Mouse (Mus musculus) c-Kit-positive CD71-positive TER-119-negative erythroid progenitor cells, embryonic 14.5 days (primary cell): ENCODE data around the gene Fbxl19.
"Not testable (repeated sequence)": the region's sequence is repeated elsewhere in the genome, so short reads cannot be mapped to it uniquely, and the experiment has no call there.

Experiments
- DNase-seq: peaks from one replicate; pipeline ENCODE4 v3.0.0-alpha.2; 2013; ENCODE audit warnings: low read depth

The Fbxl19 gene

DNA sequence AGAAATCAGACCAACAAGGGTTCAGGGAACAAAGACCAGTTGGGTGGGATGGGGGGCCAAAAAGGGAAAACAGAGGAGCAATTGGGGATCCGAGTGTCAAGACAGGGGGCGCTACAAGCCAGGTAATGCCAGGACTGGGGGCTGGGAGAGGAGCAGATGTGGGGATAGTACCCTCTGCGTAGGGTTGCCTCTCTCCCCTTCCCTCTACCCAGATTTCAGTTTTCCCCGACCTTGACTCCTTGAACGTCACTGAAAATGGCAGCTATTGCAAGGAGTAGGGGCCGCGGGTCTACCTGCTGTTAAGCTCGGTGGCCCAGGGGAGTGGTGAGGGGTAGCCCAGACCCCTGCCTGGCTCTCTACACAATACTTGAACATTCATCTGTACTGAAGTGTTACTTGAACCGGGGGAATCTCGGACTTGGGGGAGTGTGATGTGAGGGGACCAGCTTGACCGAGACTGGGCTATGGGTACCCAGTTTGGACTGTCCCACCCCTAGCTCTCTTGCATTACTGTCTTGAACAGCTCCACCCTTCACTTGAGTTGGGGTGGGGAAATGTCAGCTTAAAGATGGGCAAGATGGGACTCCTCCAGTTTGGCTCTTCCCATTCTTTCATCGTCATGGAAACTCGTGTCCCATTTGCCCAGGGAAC, 24.1 kb downstream of the Fbxl19 start:
- no peak for DNase-seq

DNA sequence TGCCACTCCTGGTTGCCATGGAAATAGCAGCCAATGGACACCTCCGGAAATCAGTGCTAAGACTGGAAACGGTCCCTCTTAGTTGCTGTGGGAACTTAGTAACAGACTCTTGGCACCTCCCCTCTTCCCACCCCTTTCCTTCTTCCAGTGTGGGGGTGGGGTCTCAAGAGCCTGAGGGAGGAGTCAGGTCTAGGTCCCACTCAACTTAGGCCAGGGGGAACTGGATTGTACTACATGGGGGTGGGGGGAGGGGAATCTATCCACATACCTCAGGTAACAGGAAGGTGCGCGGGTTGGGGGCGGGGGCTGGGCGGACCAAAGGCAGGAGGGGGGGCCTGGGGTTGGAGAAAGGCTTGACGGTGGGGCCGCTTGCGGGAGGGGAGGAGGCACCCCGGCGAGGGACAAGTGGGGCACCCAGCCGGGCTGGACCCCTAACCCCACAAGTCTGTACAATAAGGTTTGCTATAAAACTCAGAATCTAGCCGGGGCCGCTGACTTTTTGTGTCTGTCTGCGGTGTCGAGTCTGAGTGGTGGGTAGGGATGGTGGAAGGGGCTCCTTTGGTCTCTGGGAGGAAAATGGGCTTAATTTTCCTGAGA, 24.8 kb downstream of the Fbxl19 start:
- peak; percentile 55 for DNase-seq

DNA sequence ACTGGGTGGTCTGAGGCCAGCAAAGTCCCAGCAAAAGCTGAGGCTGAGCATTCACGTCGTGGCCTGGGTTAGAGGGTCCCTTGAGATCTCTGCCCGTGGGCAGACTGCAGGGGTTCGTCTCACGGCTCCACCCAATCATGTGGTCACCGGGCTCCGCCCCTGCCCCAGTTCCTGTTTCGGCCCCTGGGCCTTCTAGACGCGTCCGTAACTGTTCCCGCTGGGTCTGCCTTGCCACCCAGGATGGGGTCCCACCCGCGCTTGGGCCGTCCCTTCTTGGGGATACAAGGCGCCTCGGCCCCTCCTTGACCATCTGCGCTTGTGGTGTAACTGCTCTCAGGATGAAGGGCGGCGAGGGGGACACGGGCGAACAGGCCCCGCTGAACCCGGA, 25.3 kb downstream of the Fbxl19 start, which contains the start of gene Orai3:
TSS of gene Orai3 (plus strand) at position 165 of the 388 bp plus-strand sequence.
- no peak for DNase-seq

DNA sequence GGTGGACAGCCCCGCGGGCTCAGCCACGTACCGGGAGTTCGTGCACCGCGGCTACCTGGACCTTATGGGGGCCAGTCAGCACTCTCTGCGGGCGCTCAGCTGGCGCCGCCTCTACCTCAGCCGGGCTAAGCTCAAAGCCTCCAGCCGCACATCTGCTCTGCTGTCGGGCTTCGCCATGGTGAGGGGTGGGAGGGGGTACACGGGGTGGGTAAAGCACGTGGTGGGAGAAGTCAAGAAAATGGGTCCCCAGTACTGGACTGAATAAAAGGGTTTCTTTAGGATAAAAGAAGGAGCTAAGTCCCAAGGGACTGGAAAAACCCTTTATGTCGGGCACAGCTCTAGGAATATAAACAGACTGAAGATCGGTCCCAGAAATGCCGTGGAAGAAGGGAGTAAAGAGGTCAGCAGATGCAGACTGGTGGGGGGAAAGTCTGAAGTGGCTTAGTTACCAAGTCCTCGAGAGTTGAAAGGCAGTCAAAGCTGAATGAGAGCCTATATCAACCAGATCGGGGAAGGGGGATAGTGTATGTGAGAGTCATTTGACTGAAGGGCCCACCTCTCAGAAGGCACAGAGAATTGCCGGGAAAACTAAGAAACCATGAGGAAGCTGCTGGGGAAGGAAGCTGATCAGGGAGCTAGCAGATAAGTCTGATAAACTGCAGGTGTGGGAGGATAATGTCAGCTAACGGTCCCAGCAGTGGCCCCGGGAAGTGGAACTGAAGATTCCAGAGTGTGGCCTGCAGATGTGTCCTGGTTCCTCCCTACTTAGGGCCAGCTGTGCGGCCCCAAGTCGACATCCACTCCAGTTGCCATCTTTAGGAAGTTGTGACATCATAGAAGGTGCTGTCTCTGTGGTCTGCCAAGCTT, 25.9 kb downstream of the Fbxl19 start:
- no peak for DNase-seq

DNA sequence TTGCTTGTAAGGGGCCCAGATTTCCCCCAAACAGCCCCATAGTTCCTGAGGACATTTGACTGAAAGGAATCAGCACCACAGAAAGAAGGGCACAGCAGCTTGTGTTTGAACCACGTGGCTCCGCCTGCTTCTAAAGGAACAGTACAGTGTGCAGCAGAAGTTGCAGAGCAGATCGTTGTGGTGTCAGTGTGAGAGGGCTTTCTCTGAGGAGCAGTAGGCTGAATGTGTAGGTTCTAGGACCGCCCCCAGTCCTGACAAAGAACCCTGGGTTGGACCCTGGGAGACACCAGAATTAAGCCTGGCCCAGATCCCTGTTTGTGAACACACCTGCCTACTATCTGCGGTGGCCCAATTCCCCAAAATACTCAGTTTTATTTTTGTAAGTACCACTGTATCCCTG, 26.9 kb downstream of the Fbxl19 start:
- DNase-seq: no peak

DNA sequence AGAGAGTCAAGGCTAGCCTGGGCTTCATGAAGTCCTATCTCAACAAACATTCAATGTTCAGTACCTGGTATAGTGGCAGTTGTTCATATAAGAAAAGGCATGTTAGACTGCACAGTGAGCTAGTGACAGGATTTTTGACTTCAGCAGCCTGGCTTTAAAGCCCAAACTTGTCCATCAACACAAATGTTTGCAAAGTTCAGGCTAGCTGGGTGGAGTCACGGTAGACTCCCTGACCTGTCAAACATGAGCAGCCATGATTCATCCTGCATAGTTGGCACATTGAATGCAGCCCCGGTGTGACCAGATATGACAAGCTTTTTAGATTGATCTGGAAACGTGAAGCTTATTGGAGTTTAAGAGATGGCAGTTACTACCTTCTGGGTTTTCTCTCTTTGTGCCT, 27.7 kb downstream of the Fbxl19 start:
- no peak for DNase-seq

DNA sequence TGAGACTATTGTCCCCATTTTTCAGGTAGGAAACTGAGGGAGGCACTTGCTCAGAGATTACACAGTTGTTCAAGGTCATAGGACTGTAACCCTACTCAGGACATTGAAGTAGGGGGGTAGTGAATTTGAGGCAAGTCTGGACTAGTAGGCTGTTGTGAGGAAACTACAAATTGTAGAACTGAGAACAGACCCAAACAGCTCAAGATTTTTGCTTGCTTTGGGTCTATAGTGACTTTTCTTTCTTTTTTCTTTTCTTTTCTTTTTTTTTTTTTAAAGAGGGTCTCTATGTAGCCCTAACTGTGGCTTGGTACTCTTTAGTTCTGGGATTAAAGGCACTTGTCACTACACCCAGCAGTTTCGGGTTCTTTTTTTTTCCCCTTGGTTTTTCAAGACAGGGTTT, 28.2 kb downstream of the Fbxl19 start:
- DNase-seq: no peak

DNA sequence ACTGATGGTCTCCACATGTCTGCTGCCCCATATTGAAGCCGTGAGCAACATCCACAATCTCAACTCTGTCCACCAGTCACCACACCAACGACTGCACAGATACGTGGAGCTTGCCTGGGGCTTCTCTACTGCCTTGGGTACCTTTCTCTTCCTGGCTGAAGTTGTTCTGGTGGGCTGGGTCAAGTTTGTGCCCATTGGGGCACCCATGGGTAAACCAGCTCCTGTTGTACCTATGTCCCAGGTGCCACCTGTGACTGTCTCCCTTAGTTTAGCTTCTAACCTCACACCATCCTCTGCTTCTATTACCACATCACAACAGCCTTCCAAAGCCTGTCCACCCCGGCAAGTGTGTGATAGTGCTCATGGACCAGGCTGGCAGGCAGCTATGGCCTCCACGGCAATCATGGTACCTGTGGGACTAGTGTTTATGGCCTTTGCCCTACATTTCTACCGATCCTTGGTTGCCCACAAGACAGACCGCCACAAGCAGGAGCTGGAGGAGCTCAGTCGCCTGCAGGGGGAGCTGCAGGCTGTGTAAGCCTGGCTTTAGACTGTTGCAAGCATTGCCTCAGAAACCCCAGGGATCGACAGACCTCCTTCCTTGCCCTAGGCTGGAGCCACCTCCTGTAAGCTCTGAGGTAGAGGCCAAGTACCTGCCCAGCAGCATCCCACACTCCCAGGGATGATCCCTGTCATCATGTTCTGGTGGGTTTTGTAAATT, 29.5 kb downstream of the Fbxl19 start:
- DNase-seq: peak; percentile 82

DNA sequence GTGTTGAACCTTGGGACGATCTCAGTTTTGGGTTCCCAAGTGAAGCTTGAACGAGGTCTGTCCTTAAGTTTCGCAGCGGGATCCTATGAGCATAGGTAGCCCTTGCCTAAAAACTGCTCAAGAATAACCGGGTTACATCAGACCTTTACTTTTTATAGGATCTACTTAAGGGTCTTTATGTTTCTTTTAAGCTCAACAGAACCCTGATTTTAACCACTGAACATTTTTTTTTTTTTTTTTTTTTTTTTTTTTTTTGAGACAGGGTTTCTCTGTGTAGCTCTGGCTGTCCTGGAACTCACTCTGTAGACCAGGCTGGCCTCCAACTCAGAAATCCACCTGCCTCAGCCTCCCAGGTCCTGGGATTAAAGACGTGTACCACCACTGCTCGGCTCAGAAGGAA, 31.5 kb downstream of the Fbxl19 start:
- not testable (repeated sequence) for DNase-seq

DNA sequence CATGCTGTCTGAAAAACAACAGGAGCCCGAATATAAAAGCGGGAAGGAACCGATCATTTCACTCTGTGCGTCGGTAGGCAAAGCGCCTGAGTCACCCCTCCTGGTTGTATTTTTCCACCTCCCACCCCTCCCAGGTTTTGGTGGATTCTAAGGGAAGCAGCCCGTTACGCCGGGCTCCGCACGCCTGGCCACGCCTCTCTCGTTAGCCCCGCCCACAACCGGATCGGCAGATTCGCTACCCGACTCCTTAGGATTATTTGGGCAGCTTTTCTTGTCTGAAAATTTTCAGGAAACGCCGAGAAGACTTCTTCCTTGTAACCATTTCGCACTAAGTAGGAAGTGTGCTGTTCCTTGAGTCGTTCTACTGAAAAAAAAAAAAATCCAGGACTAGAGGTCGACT, 32.1 kb downstream of the Fbxl19 start, which contains the start of gene Setd1a:
TSS of gene Setd1a (plus strand) at position 245 of the 400 bp plus-strand sequence.
- DNase-seq: peak; percentile 65

DNA sequence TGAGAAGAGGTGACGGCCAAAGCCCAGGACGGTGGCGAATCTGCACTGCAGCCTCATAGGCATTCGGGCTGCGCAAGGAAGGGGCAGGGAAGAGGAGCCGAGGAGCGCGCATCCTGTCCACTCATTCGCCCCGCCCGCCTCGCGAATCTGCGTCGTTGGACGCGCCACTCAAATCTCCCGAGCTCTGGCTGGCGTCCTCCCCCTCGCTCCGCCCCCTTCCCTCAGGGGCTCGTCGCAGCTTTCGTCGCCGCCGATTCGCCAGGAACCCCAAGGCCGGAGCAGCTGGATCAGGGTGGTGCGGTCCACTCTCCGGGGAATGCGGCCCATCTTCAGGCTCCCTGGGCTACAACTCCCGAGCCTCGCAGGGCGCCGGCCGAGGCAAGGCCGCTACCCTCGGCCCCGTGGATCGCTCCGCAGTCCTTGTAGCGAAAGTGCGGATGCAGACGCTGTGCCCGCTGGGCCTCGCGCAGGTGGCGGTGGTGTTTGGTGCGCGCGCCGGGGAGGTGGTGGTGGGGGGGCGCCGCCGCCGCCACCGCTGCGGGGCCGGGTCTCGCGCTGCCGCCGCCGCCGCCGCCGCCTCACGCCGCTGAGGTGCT, 32.6 kb downstream of the Fbxl19 start:
- DNase-seq: peak; percentile 96

DNA sequence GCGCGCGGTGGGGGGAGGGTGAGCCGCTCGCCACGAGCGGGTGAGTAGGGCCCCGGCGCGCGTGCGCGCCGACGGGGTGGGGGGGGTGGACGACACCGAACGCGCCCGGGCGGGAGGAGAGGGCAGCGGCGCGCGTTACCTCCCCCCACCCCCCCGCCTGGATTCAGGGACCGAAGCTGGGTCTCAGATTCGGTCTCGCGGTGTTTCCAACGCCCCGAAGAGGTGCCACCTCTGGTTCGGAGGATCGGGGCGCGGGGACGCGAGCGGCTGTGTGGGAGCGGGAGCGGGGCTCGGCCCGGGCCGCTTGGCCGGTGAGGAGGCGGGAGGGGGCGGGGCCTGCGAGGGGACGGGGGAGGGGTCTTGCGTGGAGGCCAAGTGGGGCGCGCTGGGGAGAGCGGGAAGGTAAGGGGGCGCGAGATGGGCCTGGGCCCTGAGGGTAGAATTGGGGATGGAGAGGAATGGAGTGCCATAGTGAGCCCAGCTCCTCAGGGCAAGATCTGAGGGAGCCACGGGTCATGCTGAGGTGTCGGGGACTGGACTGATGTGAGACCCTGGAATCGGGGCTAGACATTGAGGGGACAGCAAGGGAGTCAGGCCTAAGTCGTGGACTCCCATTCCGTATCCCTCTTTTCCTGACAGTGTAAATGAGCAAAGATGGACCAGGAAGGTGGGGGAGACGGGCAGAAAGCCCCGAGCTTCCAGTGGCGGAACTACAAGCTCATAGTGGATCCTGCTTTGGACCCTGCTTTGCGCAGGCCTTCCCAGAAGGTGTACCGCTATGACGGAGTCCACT, 33.3 kb downstream of the Fbxl19 start:
- no peak for DNase-seq

DNA sequence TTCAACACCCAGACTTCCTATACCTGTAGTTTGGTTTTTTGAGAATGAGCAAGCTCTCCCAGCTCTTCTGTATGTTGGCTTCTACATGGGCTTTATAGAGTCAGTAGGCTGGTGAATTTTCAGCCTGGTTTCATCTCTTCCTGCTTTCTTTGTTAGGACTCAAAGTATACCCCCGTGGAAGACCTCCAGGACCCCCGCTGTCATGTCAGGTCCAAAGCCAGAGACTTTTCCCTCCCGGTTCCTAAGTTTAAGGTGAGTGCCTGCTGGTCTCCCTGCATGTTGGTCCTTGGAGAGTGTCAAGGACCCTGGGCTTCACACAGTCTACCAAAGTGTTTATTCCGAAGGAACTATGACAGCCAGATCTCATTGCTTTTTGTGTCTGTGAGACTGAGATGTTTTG, 34.0 kb downstream of the Fbxl19 start:
- DNase-seq: no peak

DNA sequence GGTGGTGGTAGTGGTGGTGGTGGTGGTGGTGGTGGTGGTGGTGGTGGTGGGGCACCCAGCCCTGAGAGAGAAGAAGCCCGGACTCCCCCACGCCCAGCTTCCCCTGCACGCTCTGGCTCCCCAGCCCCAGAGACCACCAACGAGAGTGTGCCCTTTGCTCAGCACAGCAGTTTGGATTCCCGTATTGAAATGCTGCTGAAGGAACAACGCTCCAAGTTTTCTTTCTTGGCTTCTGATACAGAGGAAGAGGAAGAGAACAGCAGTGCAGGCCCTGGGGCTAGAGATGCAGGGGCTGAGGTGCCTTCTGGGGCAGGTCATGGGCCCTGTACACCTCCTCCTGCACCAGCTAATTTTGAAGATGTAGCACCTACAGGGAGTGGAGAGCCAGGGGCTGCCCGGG, 41.0 kb downstream of the Fbxl19 start, which contains the start of gene Gm49388:
TSS of gene Gm49388 (plus strand) at position 301 of the 400 bp plus-strand sequence.
- DNase-seq: no peak

DNA sequence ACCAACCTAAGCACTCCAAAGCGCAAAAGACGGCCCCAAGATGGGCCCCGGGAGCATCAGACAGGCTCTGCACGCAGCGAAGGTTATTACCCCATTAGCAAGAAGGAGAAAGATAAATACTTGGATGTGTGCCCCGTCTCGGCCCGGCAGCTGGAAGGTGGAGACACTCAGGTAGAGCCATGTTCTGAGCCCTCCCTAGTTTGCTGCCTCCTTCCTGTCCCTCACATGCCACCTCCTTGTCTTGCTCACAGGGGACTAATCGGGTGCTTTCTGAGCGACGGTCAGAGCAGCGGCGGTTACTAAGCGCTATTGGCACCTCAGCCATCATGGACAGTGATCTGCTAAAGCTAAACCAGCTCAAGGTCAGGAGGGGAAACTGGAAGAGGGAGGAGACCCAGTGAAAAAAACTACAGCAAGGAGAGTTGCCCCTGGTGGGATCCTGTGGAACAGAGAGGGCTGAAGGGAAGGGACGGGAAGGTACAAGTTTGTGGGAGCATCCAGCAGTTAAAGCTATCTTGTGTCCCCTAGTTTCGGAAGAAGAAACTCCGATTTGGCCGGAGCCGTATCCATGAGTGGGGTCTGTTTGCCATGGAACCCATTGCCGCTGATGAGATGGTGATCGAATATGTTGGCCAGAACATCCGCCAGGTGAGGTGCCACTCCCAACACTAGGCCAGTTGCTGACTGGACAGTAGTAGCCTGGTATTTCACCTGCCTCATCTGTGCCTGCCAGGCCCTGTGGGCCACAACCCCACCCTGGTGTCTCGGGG, 52.9 kb downstream of the Fbxl19 start:
- DNase-seq: no peak

DNA sequence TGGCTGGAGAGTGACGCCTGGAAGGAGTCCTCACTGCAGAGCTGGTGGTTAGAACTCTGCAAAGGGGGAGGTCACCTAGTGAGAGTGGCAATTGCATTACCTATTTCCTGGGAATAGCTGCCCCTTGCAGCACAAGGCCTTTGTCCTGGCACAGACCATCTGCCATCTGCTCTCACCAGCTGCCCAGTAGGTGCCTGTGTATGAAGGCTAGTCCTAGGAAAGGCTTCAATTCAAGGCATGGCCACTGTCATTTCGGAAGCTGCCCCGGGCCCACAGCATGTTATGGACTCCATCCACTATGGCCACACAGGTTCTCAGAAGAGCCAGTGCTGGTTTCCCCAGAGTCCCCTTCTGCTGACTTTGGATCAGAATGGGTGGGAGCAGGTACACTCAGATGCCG, 54.2 kb downstream of the Fbxl19 start:
- no peak for DNase-seq

DNA sequence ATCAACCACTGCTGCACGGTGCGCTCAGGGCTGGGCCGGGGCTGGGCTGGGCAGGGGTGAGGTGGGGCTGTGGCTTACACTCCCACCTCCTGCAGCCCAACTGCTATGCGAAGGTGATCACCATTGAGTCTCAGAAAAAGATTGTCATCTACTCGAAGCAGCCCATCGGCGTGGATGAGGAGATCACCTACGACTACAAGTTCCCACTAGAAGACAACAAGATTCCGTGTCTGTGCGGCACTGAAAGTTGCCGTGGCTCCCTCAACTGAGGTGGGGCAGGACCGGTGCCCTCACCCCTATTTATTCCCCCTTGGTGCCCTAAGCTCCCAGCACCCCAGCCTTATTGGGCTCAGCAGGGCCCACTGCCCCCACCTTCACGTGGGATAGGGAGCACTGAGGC, 54.9 kb downstream of the Fbxl19 start:
- no peak for DNase-seq

DNA sequence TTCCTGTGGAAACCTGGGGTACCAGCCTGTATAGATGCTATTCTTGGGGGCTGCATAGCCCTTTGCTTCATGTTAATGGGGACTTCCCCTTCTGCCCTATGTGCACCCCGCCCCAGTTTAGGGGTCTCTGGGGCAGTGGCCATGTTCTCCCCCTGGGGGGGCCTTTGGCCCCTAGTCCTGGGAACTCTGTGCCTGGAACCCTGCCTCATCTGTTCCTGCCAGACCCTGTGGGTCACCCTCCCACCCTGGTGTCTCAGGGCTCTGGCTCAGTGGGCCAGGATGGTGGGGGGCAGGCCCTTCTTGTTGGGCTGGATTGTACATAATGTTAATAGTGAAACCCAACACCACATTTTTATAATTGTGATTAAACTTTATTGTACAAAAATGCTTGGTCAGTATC, 55.4 kb downstream of the Fbxl19 start:
- DNase-seq: no peak

DNA sequence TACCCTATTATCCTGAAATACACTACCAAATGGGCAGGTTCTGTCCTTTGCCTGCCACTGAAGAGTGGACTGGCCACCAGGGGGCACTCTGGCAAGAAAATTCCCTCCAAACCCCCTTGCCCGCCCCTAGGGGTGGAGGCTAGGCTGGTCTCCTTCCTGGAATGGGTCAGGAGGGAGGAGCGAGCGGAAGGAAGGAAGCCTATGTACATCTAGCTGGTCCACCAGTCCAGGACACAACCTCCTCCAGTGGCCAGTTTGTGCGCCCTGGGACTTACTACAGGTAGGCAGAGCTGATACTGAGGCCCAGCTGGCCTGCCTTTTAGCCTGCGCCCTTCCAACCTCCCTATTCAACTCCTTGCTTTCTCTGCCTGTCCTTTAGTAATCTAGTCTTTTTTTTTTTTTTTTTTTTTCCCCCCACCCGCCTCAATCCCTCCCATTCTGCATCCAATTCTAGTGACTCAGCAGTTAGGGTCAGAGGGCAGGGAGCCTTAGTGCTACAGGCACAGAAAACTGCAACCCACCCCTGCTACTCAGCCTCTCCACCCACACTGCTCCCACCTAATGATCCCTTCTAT, 56.2 kb downstream of the Fbxl19 start, which contains the start of gene Hsd3b7:
TSS of gene Hsd3b7 (plus strand) at position 170 of the 575 bp plus-strand sequence.
- peak; percentile 68 for DNase-seq
